Mouse (Mus musculus): ENCODE measurements around the gene Crot.

DNA sequence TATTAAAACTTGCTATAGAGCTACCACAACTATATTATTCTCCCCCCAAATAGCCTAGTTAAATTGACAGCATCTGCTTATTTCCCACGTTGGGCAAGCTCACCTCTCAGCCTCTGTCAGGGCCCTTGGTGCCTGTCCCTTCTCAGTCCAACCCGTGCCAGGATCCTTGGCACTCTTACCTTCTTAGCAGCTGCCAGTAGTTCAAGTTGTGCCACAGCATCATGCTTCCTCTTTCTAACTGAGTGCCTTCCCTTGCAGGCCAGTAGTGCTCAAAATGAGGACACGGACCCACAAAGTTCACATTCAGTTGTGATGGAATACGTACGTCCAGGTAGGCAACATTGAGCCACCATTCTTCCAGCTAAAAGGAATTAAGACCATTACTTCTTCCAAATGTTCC, 9.2 kb downstream of the Crot start:
- TF ChIP-seq POLR2A (IDR thresholded peaks at IDR 0.05; ENCODE audit: control insufficient read depth, extremely low read depth, insufficient read depth, low read length, poor library complexity) (no peak), CTCF (IDR thresholded peaks at IDR 0.05; ENCODE audit: borderline replicate concordance, control insufficient read depth, extremely low read depth, insufficient read depth, low read length, poor library complexity) (no peak)

Measured in thymus, adult 2 months (tissue).